ENCODE assay signal across 8 mouse cellular contexts in genomic region chr14:89920586-89920985, GRCm38 (mm10).
DNase-seq lines count a peak whose midpoint lies in the region; ATAC-seq and TF ChIP-seq lines count a peak whose summit lies in the region.
"Not testable (repeated sequence)": the region's sequence is repeated elsewhere in the genome, so short reads cannot be mapped to it uniquely, and the experiment has no call there.

No protein-coding gene starts in this region.

- H3K9me3 ChIP-seq in lung, embryonic 14.5 days (ENCODE audit: low read depth, low read length) = not testable (repeated sequence)

- not testable (repeated sequence) for ATAC-seq in lung, embryonic 14.5 days (ENCODE audit: insufficient read depth)

- TF ChIP-seq CTCF in layer of hippocampus, adult 2 months (conservative IDR thresholded peaks at IDR 0.05) = peak; percentile 25; the same call in 1 of the 2 replicates
- peak; percentile 26 for TF ChIP-seq CTCF in lung, embryonic 14.5 days (IDR thresholded peaks at IDR 0.05; ENCODE audit: low read depth)

- not testable (repeated sequence) for H3K4me2 ChIP-seq in lung, embryonic 14.5 days

- not testable (repeated sequence) for H3K4me3 ChIP-seq in layer of hippocampus, adult 2 months; lung, embryonic 14.5 days (ENCODE audit: low read depth, low read length)

- not testable (repeated sequence) for H3K4me1 ChIP-seq in lung, embryonic 14.5 days (ENCODE audit: insufficient read depth)

- not testable (repeated sequence) for H3K27ac ChIP-seq in layer of hippocampus, adult 2 months; lung, embryonic 14.5 days (ENCODE audit: low read depth)

- H3K36me3 ChIP-seq in lung, embryonic 14.5 days (ENCODE audit: insufficient read depth) = not testable (repeated sequence)

- DNase-seq in 416B (ENCODE audit: low read depth) (peak; percentile 43), NIH3T3 (ENCODE audit: low read depth) (peak; percentile 3)
- DNase-seq in adrenal gland, postnatal 10 days = peak; percentile 19
- peak; percentile 62 for DNase-seq in embryo, embryonic 11 days
- peak; percentile 5 for DNase-seq in gastrocnemius, adult 18-20 months (ENCODE audit: low spot score)
- not testable (repeated sequence) for DNase-seq in layer of hippocampus, adult 2 months (ENCODE audit: low spot score in 2 of 2)
- peak; percentile 34 for DNase-seq in lung, embryonic 14.5 days
- DNase-seq in retina, embryonic 14.5 days (ENCODE audit: low spot score) = peak; percentile 51

- WGBS in lung, embryonic 14.5 days = 0% methylated on average over 1 of the region's 1 CpGs

- H3K9ac ChIP-seq in lung, embryonic 14.5 days = not testable (repeated sequence)

- H3K27me3 ChIP-seq in lung, embryonic 14.5 days (ENCODE audit: insufficient read depth, low read length) = not testable (repeated sequence)
